Mouse (Mus musculus) heart, postnatal 25 days (tissue): ENCODE data around the gene Eef2k. TPM values are rescaled to one million over a fixed set of nuclear protein-coding genes. Genes with fewer than 3 reads are reported as not detected.
"Not testable (repeated sequence)": the region's sequence is repeated elsewhere in the genome, so short reads cannot be mapped to it uniquely, and the experiment has no call there.

Experiments
- DNase-seq: peaks from one replicate; pipeline ENCODE4 v3.0.0; 2022; ENCODE audit warnings: low spot score
- intact Hi-C: fragments of 180-260 bp; cut with DNase I; formaldehyde crosslinking; loops from one replicate; pipeline ENCODE4 v1.15.1; 2025
- total RNA-seq, 2 experiments: library from RNA; stranded (reverse); gene quantifications; 2 replicates each; pipeline ENCODE4 v1.2.3; 2021

The Eef2k gene
- total RNA-seq, 2 experiments from 2014 or later: 27.7 to 32.5 TPM

GRCm38 (mm10) chr7:120874764-120875539 lies 32.3 kb downstream of the Eef2k start:
- intact Hi-C loops: no loop called here
- no peak for DNase-seq

GRCm38 (mm10) chr7:120875540-120876388 lies 33.1 kb downstream of the Eef2k start:
- intact Hi-C loops: no loop called here
- no peak for DNase-seq

- DNase-seq: no peak
- intact Hi-C loops: no loop called here
These were observed 35.6 kb downstream of the Eef2k start for GRCm38 (mm10) chr7:120878271-120878670.

GRCm38 (mm10) chr7:120879972-120880371 lies 37.3 kb downstream of the Eef2k start:
- no peak for DNase-seq
- intact Hi-C loops: no loop called here

GRCm38 (mm10) chr7:120880770-120881169 lies 38.1 kb downstream of the Eef2k start:
- intact Hi-C loops: no loop called here
- DNase-seq: no peak

- intact Hi-C loops: no loop called here
These were observed 38.8 kb downstream of the Eef2k start for GRCm38 (mm10) chr7:120881451-120881850.

GRCm38 (mm10) chr7:120882674-120883073 lies 40.0 kb downstream of the Eef2k start:
- DNase-seq: no peak
- intact Hi-C loops: no loop called here

More at GRCm38 (mm10) chr7:120881451-120881850, 38.8 kb downstream of the Eef2k start:
- DNase-seq: no peak

- intact Hi-C loops: no loop called here
- no peak for DNase-seq
These were observed 41.1 kb downstream of the Eef2k start for GRCm38 (mm10) chr7:120883523-120884290.

GRCm38 (mm10) chr7:120884746-120885145 lies 42.1 kb downstream of the Eef2k start:
- no peak for DNase-seq
- intact Hi-C loops: no loop called here

- DNase-seq: no peak
- intact Hi-C loops: no loop called here
These were observed 50.5 kb downstream of the Eef2k start for GRCm38 (mm10) chr7:120893123-120893522.

- DNase-seq: no peak
- intact Hi-C loops: no loop called here
These were observed 54.4 kb downstream of the Eef2k start for GRCm38 (mm10) chr7:120897054-120897453.

- no peak for DNase-seq
- intact Hi-C loops: no loop called here
These were observed 55.2 kb downstream of the Eef2k start for GRCm38 (mm10) chr7:120897711-120898335.

- intact Hi-C loops: no loop called here
- no peak for DNase-seq
These were observed 57.6 kb downstream of the Eef2k start for GRCm38 (mm10) chr7:120900191-120900590.

- no peak for DNase-seq
- intact Hi-C loops: no loop called here
These were observed 59.1 kb downstream of the Eef2k start for GRCm38 (mm10) chr7:120901701-120902100.

GRCm38 (mm10) chr7:120902931-120903330 lies 60.3 kb downstream of the Eef2k start:
- DNase-seq: no peak
- intact Hi-C loops: no loop called here

- intact Hi-C loops: loop anchor here (10.0 kb wide), 1 partner anchor 155 kb away; no protein-coding TSS in a partner anchor
- DNase-seq: not testable (repeated sequence)
These were observed 67.5 kb downstream of the Eef2k start for GRCm38 (mm10) chr7:120910172-120910571.

- intact Hi-C loops: loop anchor here (10.0 kb wide), 1 partner anchor 156 kb away; no protein-coding TSS in a partner anchor
These were observed 68.6 kb downstream of the Eef2k start for GRCm38 (mm10) chr7:120911268-120911667.

GRCm38 (mm10) chr7:120913332-120913731 lies 70.7 kb downstream of the Eef2k start:
- intact Hi-C loops: loop anchor here (10.0 kb wide), 1 partner anchor 159 kb away; no protein-coding TSS in a partner anchor
- DNase-seq: no peak

More at GRCm38 (mm10) chr7:120911268-120911667, 68.6 kb downstream of the Eef2k start:
- not testable (repeated sequence) for DNase-seq

GRCm38 (mm10) chr7:120916262-120916875 lies 73.7 kb downstream of the Eef2k start:
- intact Hi-C loops: loop anchor here (5.0 to 10.0 kb wide), 2 partner anchors 162 to 279 kb away; partner anchors contain the start of gene Uqcrc2
- DNase-seq: no peak
